Mouse (Mus musculus): ENCODE measurements around the gene 9930104L06Rik. TPM values are rescaled to one million over a fixed set of nuclear protein-coding genes. Genes with fewer than 3 reads are reported as not detected.

Gene 9930104L06Rik
- total and polyA plus RNA-seq, 3 experiments: 15.5 to 17.3 TPM; not detected in 1

DNA sequence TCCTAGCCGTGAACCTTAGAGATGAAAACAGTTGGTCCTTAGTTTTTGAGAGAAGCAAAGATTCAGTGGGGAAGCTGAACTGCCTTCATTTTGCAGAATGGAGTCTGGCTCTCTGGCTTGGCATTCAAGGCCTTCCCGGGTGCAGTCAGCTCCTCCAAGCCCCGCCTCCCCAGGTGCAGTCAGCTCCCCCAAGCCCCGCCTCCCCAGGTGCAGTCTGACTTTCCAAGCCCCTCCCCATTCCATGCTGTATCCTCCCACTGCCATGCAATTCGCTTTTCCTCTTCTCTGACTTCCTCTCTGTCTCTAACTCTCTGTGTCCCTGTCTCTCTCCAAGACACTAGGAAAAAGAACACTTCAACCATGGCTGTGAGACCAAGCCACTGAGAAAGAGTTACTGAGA is 41.4 kb downstream of the 9930104L06Rik start:
- Histone ChIP-seq H3K27ac (ENCODE audit: control insufficient read depth, low read depth, low read length) (no peak overlapping the region), H3K36me3 (ENCODE audit: control insufficient read depth in 1 of 2, insufficient read depth in 2 of 2, low read length in 2 of 2) (no peaks in the 10 kb centered on the region), H3K79me2 (ENCODE audit: control insufficient read depth, insufficient read depth, low read length, poor library complexity) (no peaks in the 10 kb centered on the region), H3K9ac (ENCODE audit: control insufficient read depth, low read depth, low read length, poor library complexity, severe bottlenecking) (no peak overlapping the region), H3K27me3 (ENCODE audit: control insufficient read depth in 1 of 2, insufficient read depth in 2 of 2, low read length in 2 of 2) (no peaks in the 10 kb centered on the region), H3K4me3 (ENCODE audit: control insufficient read depth in 1 of 2, insufficient read depth in 1 of 2, low read depth in 2 of 2, low read length in 2 of 2) (no peak overlapping the region), H3K4me1 (ENCODE audit: control insufficient read depth in 1 of 2, insufficient read depth in 2 of 2, low read length in 2 of 2) (no peaks in the 10 kb centered on the region), H3K9me3 (replicated peaks; ENCODE audit: insufficient read depth, low read length) (no peaks in the 10 kb centered on the region)
- no peak for TF ChIP-seq MAZ (IDR thresholded peaks at IDR 0.05; ENCODE audit: low read depth, low read length)
- no peak for TF ChIP-seq EP300 (IDR thresholded peaks at IDR 0.05; ENCODE audit: low read depth in 1 of 2, low read length in 2 of 2)
- TF ChIP-seq POLR2AphosphoS5 (IDR thresholded peaks at IDR 0.05; ENCODE audit: borderline replicate concordance, low read depth, low read length): no peak
- no peak for TF ChIP-seq TCF12 (IDR thresholded peaks at IDR 0.05; ENCODE audit: low read depth, low read length)
- TF ChIP-seq GABPA (IDR thresholded peaks at IDR 0.05; ENCODE audit: low read depth, low read length): no peak
- TF ChIP-seq MAFK (IDR thresholded peaks at IDR 0.05; ENCODE audit: borderline replicate concordance, low read depth, low read length): no peak
- no peak for TF ChIP-seq ZKSCAN1 (IDR thresholded peaks at IDR 0.05; ENCODE audit: low read depth, low read length)
- no peak for TF ChIP-seq ZC3H11A (IDR thresholded peaks at IDR 0.05; ENCODE audit: low read depth, low read length)
- no peak for TF ChIP-seq NELFE (IDR thresholded peaks at IDR 0.05; ENCODE audit: low read depth, low read length)
- TF ChIP-seq ZNF384 (IDR thresholded peaks at IDR 0.05; ENCODE audit: low read depth, low read length): no peak
- no peak for TF ChIP-seq NRF1 (IDR thresholded peaks at IDR 0.05; ENCODE audit: insufficient read depth, low read depth, low read length, poor library complexity, severe bottlenecking)
- no peak for TF ChIP-seq SIN3A (IDR thresholded peaks at IDR 0.05; ENCODE audit: low read length)
- no peak for TF ChIP-seq CHD1 (IDR thresholded peaks at IDR 0.05; ENCODE audit: low read depth, low read length)
- no peak for TF ChIP-seq RAD21 (IDR thresholded peaks at IDR 0.05; ENCODE audit: low read depth, low read length)
- no peak for TF ChIP-seq MXI1 (IDR thresholded peaks at IDR 0.05; ENCODE audit: low read depth, low read length)
- TF ChIP-seq HCFC1 (IDR thresholded peaks at IDR 0.05; ENCODE audit: low read depth, low read length): no peak
- TF ChIP-seq TBP (IDR thresholded peaks at IDR 0.05; ENCODE audit: low read depth, low read length): no peak
- no peak for DNase-seq (ENCODE audit: low read depth, low spot score)

DNA sequence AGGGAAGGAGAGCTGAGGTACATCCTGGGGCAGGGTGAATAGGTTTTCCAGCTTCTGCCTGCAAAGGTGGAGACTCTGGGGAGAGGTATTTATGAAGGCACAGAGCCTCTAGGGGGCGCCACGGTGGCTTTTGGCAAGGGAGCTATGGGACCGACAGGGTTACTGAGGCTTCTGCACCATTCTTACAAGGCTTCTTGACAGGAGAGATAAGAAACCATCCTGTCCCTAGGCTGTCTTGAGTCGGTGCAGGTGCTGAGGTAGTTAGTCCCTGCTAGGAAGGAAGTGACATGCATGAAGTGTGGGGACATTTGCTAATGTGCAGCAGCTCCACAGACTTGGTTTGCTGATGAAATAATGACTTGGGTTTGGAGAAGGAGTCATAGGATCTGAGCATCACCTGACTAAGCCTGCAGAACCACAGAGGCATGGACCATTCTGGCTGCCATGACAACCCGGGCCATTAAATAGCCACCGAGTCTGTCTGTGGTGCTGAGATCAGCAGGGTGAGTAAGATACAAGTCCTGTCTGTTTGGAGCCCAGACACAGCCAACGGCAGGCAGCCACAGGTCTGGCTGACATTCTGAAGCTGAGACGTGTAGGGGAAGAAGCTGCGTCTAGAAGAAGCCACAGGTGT is 47.2 kb downstream of the 9930104L06Rik start:
- H3K9ac ChIP-seq (ENCODE audit: control insufficient read depth, low read depth, low read length, poor library complexity, severe bottlenecking): no peak overlapping the region
- H3K27ac ChIP-seq (ENCODE audit: control insufficient read depth, low read depth, low read length): no peak overlapping the region
- no peaks in the 10 kb centered on the region for H3K36me3 ChIP-seq (ENCODE audit: control insufficient read depth in 1 of 2, insufficient read depth in 2 of 2, low read length in 2 of 2)
- TF ChIP-seq RAD21 (IDR thresholded peaks at IDR 0.05; ENCODE audit: low read depth, low read length) (peak; percentile 28), SMC3 (IDR thresholded peaks at IDR 0.05; ENCODE audit: low read depth, low read length) (peak; percentile 26; the same call in 1 of the 2 replicates), CTCF (IDR thresholded peaks at IDR 0.05 in 2 of 3, conservative IDR thresholded peaks at IDR 0.05 in 1 of 3; ENCODE audit: control insufficient read depth in 1 of 3, insufficient read depth in 1 of 3, low read depth in 2 of 3, low read length in 3 of 3, poor library complexity in 1 of 3, severe bottlenecking in 1 of 3) (peak; percentile 37 to 68 (median 55)), USF1 (IDR thresholded peaks at IDR 0.05; ENCODE audit: low read depth, low read length) (no peak), MYC (IDR thresholded peaks at IDR 0.05; ENCODE audit: low read depth, low read length) (no peak), SIN3A (IDR thresholded peaks at IDR 0.05; ENCODE audit: low read length) (no peak)
- DNase-seq (ENCODE audit: low read depth, low spot score): peak; percentile 48
- no peak overlapping the region for H3K4me3 ChIP-seq (ENCODE audit: control insufficient read depth in 1 of 2, insufficient read depth in 1 of 2, low read depth in 2 of 2, low read length in 2 of 2)
- H3K9me3 ChIP-seq (replicated peaks; ENCODE audit: insufficient read depth, low read length): no peaks in the 10 kb centered on the region
- H3K79me2 ChIP-seq (ENCODE audit: control insufficient read depth, insufficient read depth, low read length, poor library complexity): no peaks in the 10 kb centered on the region
- H3K4me1 ChIP-seq (ENCODE audit: control insufficient read depth in 1 of 2, insufficient read depth in 2 of 2, low read length in 2 of 2): no peaks in the 10 kb centered on the region
- H3K27me3 ChIP-seq (ENCODE audit: control insufficient read depth in 1 of 2, insufficient read depth in 2 of 2, low read length in 2 of 2): no peaks in the 10 kb centered on the region
